Mouse (Mus musculus) mouse trophoblast stem cell (cell line): ENCODE measurements around the gene Gadl1.

Experiments used
- in situ Hi-C, 2 experiments: fragments of 300-500 bp; cut with MseI, MboI; formaldehyde crosslinking; loops; 2 replicates in 1 of 2; 3 replicates in 1 of 2; pipeline ENCODE4 v1.15.1; 2025

Gadl1 gene

DNA sequence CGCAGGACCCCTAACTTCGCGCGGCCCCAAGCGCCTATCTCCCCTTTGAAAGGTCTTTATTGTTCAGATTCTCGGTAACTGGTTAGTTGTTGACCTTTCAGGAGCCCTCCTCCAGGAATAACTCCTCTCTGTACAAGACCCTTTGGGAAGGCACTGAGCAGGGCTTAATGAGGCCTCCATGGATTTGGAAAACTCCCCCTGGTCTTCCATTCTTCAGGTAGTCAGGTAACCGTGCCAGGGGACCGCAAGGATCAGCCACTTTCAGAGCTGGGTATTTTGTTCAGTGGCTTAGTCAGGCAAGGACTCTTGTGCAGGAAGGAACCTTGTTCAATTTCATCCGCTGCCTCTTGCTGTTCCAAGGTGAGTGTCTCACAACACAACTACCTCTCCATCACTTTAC lies at the start of gene Gadl1:
TSS of gene Gadl1 (plus strand) at position 301 of the 400 bp plus-strand sequence.
- in situ Hi-C loops = no loop called here

DNA sequence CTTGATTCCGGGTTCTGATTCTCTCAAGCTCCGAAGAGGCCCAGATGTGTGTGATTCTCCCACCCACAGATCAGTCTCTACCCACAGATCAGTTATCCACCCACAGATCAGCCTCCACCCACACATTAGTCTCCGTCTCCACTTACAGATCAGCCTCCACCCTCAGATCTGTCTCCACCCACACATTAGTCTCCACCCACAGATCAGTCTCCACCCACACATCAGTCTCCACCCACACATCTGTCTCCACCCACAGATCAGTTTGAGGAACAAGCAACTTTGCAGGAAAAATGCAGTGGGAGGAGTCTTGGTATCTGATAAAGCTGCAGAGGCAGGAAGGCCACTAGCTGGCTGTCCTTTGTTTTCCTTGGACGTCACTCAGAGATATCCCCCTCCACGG lies 46.5 kb upstream of the Gadl1 start:
- in situ Hi-C loops = loop anchor here in 1 of 2 experiments (10.0 kb wide), 1 partner anchor 148 kb away; no protein-coding TSS in a partner anchor

DNA sequence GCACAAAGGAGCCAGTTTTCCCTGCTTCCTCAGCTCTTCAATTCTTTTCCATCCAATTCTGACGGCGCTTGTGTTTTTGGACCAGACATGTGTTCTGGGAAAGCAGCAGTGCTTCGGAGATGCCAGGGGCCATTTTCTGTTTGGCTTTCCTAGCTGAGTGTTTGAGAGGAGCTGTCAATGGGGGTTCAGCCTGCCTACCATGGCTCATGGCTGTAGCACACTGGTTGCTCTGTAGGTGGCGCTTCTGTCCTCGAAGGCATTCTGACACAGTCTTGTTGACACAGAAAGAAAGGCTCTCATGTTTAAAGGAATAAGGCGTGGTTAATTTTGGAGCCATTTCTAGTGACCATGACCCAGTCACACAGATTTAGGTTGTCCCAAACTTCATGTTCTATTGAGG lies 45.9 kb upstream of the Gadl1 start:
- in situ Hi-C loops = loop anchor here in 1 of 2 experiments (10.0 kb wide), 1 partner anchor 149 kb away; no protein-coding TSS in a partner anchor

DNA sequence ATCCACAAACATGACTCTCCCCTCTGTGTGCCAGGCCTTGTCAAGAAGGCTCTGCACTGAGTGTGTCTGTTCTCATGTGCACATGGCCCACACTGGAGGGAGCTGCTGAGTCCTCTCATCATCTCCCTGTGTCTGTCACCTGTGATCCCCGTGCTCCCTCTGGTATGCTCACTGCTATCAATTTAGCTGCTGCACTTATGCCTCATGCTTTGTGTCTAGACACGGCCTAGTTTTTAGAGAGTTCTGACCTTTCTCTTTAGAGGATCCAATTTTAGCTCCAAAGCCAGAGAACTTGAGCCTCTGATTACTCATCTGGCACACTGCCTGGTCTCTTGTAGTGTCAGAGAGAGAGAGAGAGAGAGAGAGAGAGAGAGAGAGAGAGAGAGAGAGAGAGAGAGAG lies 42.0 kb upstream of the Gadl1 start:
- in situ Hi-C loops = loop anchor here in 1 of 2 experiments (10.0 kb wide), 1 partner anchor 152 kb away; no protein-coding TSS in a partner anchor

DNA sequence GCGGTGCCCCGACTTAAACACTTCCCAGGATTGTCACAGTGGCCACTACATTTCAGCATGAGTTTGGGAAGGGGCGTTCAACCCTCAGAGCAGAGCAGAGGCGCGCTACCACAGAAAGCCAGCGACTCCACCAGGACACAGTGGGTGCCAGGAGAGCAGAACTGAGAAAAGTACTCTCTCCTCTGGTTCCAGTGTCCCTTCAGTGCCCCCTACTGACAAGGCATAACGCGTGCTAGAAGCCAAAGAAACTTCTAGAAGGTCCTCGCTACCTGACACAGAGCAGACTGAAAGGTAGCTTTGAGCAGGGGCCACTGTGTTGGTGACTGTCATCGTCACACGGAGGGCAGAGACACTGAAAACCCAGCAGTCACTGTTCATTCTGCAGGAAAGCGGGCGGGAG lies 39.1 kb upstream of the Gadl1 start:
- in situ Hi-C loops = loop anchor here in 1 of 2 experiments (10.0 kb wide), 1 partner anchor 165 kb away; no protein-coding TSS in a partner anchor

DNA sequence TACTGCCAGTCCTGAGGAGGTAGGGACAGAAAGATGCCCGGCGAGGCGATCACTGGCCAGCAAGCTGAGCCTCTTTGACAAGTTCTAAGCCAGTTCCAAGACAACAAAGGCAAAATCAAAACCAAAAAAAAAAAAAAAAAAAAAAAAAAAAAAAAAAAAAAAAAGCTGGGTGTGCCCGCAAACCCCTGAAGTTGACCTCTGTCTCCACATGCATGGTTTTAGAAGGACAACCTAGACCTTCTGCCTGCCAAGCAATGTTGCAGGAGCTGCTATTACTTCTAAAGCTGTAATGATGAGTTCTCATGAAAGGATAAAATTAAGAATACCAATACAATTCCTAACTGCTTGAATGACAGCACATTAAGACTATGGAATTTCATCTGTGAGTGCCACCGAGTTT lies 38.6 kb upstream of the Gadl1 start:
- in situ Hi-C loops = loop anchor here in 1 of 2 experiments (10.0 kb wide), 1 partner anchor 164 kb away; no protein-coding TSS in a partner anchor

DNA sequence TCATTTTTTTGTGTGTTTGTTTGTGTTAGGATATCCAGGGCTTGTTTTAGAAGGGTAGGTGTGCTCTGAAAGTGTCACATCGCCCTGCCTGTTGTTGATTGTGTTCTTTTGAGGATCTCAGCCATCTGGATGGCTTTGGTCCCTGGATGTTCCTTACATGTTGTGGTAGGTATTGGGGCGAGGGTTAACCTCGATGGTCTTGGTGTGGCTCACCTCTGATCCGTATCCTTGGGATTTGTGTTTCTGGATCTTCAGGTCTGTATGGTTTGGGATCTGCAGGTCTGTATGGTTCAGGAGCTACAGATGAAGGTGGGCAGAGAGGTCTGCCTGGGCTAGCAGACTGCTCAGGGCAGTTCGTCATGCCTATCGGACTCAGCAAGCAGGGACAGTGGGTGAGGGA lies 28.8 kb upstream of the Gadl1 start:
- in situ Hi-C loops = no loop called here

DNA sequence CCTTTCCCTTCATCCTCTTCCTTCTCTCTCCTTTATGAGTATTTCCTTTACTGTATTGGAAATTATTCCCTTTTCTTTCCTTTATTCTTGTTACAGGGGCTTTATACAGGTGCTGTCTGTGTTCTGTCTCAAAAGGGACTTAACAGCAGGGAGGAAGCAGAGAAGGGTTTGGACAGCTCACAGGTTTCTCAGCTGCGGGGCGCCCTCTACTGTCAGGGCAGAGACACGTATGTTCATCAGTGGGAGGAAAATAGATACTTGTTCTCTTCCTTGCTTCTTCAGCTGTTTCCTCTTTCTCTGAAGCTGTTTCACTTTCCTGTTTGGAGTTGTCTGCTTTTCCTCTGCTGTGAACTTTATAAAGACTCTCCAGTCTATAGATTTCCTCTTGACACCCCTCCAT lies 28.1 kb upstream of the Gadl1 start:
- in situ Hi-C loops = no loop called here

DNA sequence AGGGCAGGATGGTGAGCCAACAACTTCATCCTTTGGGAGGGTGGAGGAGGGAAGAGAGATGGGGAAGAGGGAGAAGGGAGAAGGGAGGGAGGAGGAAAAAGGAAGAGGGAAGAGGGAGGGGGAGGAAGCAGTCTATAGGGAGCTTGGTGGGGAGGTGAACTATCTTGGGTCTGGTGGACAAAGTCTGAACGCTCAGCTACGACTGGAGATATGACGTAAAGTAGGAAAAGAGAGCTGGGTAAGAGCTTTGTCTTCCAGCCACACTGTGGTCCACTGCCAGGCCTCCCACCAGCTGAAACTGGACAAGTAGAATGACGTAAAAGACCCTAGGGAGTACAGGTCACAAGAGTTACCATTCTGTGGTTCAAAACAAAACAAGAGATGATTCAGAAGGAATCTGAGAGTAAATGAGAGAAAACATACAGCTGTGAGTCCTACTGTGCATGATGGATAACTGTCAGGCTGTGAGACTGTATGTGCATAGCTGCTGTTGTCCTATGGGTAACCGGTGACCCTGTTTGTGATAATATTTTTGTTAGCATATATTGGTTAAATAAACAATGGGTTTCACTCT lies 26.5 kb upstream of the Gadl1 start:
- in situ Hi-C loops = no loop called here

DNA sequence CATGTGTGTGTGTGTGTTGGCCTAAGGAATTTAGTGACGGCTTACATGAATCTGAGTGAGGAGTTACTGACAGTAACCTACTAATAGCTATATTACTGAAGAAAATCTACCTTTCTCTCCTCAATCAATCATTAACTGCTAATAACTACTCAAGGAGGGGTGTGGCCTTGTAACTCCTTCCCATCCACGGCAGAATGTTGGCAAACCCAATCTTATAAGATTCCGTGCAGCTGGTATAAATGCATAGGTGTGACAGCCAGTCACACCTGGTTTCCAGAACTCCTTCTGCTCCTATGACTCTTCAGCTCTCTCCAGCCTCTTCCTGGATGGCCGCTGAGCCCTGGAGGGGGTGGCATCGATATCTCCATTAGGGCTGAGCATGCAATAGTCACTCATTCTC lies 25.8 kb upstream of the Gadl1 start:
- in situ Hi-C loops = no loop called here

DNA sequence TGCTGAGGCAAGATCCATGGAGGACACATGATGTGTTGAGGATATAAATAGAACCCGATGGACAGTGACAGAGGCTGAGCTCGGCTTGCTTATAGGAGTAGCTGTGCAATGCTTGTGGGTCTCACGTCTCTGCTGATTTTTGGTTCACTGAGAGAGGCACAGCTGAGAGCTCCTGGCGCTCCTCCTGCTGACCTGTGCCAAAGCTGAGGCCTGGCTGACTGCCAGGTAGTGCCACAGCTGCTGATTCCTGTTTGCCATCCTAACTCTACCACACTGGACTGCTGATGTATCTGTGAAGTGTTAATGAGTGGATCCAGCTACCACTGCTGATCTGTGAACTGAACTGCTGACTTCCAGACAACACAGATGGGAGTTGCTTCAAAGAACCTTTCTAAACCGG lies 21.7 kb upstream of the Gadl1 start:
- in situ Hi-C loops = no loop called here

DNA sequence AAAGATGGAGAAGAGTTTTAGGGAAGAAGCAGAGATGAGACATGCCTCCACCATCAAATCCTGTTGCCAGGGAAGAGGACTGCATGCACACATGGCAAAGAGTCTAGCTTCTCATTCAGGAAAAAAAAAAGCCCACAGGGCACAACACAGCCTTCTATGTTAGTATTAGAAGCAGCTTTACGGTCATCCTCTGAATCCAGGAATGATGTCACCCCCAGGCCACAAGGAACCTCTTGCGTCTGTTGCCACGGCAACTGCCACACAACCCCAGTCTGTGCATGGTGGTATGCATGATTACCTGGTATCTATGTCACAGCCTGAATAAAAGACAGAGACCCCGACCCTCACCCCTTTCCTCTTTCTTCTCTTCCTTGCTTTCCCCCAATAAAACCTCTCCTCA lies 16.1 kb upstream of the Gadl1 start:
- in situ Hi-C loops = no loop called here

DNA sequence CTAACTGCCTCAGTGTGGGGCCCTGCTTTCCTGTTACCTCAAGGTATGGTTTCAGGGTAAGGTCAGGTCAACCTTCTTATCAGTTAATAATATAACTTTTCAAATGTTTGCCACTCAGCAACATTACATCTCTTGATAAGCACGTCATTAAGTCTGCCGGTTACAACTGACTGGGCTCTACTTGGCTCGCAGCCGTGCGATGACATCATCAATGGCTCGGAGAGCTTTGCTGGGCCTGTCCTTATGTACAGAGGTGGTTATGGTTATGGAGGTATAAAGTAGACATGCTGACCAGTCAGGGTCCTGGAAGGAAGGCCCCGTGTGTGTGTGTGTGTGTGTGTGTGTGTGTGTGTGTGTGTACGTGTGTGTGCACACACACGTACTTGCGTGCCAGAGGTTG lies 15.3 kb upstream of the Gadl1 start:
- in situ Hi-C loops = no loop called here

DNA sequence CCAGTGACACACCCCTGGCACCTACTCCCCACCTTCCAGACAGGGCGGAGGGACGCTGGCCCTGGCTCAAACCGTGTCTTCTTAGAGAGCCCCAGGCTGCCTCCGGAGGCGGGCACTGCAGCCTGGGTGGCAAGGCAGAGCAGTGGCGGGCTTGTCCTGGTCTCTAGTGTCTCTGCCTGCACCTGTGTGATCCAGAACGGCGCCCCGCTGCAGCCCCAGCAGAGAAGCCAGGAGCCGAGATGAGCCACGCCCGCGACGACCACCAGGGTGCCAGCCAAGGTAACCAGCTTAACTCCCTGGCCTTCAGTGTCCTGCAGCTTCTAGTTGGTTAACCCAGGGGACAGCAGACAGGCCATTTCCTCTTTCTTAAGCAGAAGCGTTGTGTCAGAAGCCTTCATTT lies 930 bp upstream of the Gadl1 start:
- in situ Hi-C loops = no loop called here

DNA sequence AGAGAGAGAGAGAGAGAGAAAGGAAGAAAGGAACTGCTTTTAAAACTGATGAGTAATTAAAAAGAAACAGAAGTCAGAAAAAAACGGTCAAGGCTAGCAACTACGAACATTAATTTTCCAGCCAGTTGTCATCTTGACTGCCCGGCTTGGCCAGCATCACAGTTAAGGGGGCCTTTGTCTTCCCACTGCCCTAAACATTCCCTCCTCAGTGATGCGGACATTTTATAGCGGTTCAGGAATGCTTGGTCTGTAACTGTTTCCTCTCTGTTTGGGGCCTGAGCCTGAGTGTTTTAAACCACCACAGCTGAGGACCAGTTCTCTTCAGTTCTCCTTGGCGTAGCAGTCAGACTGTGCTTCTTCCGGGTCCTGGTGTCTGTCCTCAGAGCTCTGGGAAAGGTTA lies 4.8 kb downstream of the Gadl1 start:
- in situ Hi-C loops = no loop called here

DNA sequence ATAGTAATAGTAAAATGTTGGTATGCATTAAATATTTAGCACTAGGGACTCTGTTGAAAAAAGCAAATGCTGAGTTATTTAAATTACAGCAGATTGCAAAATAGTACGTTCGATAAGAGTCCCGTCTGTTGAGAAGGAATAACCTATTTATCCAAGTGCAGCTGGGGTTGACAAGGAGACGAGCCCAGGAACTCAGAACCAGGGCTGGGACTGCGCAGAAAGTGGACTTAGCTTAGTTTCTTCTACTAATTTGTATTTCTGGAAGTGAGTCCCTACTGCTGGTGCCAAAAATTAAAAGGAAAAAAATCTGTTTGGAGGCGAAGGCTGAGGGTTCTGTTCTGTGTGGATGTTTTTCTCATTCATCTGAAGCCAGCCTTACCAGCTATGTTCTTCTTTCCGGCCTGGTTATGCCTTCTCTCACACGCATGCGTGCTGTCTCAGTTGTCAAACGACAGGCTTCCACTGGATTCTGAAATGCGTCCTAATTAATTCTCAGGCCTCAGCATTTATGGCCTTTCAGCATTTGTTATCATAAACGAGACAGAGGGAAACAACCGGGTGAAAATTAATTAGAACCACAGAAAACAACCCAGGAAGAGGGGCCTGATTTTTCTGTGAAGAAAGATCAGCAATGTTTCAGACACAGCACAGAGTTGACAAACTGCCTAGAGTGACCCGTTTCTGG lies 6.5 kb downstream of the Gadl1 start:
- in situ Hi-C loops = no loop called here

DNA sequence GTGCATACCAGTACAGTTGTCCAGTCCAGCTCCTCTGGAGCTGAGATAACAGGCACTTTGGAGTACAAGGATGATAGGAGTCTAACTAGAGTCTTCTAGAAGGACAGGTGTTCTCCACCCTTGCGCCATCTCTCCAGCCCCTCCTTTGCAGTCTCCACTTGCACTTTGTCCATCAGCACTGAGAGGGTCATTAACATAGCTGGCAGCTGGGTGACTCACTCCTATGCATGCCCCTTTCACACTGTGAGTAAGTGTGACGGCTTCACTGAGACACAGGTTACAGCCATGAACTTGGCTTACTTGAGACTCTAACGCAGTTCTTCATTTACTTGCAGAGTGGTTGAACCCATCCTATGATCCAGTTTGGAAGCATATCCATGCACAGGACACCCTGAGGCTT lies 10.5 kb downstream of the Gadl1 start:
- in situ Hi-C loops = no loop called here

DNA sequence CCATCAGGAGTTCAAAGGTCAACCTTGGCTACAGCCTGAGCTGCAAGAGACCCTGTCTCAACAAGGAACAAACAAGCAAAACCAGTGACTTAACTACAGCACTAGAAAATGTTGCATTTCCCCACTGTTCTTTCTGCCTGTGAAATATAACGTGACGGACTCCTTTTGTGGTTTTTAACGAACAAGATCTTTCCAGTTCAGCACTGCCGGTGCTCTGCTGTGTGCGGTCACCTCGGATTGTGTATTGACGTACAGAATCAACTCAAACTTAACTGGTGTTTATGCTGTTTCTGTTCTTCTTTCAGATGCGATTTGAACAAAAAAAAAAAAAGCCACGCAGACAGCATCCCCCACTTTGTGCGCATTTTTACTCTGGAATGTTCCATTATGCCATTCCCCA lies 13.4 kb downstream of the Gadl1 start:
- in situ Hi-C loops = no loop called here

DNA sequence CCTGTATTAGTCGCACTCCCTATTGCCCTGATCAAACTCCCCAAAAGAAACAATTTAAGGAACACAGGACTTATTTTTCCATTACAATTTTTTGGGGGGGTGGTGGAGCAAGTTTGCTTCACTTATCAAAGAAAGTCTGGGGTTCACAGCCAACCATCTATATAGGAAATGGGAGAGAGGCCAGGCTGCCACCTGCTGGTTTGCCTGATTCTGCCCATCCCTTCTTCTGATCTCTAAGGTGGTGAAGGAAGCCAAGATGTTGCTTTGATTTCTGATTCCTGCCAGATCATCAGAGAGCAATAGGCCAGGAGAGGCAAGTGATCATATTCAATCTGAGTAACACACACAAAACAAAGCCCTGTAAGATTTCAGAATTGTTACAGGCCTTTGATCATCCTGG lies 14.8 kb downstream of the Gadl1 start:
- in situ Hi-C loops = no loop called here

DNA sequence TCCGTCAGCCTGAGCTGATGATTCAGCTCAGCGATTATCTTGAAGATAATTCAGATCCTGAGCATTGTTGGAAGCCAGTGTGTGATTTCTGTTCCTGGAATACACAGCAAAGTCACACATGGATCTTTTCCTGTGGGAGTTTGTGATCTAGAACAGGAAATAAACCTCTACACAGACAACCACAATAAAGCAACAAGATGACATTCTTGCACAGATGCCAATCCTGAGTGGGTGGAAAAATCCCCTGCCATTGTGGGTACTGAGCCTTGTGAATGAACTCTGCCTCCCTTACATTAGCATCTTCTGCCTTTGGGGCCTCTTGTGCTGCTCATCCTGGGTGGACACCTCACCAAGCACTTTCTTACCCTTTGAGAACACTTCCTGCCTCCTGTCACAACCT lies 22.5 kb downstream of the Gadl1 start:
- in situ Hi-C loops = no loop called here

DNA sequence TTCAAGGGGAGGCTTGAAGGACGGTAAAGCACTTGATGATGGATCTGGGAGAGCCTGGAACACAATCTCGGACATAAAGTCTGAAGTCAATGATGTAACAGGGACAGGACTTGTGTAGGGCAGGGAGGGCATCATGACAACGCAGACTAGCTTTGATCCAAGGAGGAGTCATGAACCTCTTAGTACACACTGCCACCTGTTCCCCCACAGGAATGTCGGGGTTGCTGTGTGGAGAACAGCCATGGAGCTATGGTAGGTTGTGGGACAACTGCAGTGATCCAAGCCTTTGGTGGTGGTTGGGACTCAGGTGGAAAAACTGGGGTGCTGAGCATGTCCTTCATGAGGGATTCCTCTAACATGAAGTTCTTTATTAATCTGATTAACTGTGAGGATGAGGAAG lies 23.5 kb downstream of the Gadl1 start:
- in situ Hi-C loops = no loop called here

DNA sequence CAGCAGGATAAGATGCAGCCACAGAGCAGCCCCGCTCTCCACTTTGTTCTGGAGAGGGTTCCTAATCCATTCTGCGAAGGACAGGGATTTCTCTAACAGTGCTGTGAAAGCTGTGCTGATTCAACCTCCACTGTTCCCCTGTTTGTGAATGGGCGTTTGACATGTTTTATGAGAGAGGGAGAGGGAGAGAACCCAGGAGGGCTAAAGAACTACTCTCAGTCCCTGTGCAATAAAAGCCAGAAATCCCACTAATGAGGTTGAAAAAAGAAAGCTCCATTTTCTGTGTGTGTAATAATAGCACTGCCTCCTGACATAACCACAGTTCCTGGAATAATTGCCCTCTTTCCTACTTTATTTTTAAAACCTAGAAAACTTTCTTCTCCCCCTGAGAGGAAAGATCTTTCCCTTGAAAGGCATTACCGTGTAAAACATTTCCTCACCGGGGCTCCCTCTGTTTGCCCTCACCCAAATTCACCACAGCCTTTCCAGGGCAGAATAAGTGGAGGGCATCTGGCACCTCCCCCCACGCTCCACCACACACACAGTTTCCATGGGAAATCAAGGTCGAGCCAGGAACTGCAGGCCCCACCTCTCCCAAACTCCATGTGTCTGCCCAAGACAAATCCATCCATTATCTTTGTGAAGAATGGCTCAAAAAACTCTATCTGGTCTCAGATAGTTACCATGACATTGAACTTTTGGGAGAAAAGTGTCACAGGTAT lies 24.1 kb downstream of the Gadl1 start:
- in situ Hi-C loops = no loop called here

DNA sequence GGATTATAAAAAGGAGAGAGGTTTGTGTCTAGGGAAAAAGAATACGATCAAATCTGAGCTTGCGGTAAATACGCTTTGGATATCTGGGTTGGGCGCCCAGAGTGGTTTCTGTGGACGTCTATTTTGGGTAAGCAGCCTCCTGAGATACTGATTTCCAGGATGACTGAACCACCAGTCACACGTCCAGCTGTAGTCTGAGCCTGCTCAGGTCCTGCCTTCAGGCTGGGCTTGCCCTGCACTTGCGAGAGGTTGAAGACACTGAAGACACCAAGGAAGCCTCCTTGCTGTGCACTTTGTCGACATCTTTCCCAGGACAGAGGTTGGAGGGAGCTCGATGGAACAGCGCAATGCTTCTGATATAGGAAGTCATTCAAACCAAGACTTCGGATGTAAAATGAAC lies 25.0 kb downstream of the Gadl1 start:
- in situ Hi-C loops = no loop called here
